Mouse (Mus musculus): ENCODE measurements around the gene Slc2a8.

The Slc2a8 gene

GRCm38 (mm10) chr2:32928235-32928946 lies 53.5 kb downstream of the Slc2a8 start:
- peak; percentile 85 to 91 for DNase-seq

GRCm38 (mm10) chr2:32927624-32928234 lies 54.2 kb downstream of the Slc2a8 start:
- DNase-seq, result no peak

GRCm38 (mm10) chr2:32926330-32927075 lies 55.4 kb downstream of the Slc2a8 start:
- DNase-seq, result peak; percentile 46 to 52

GRCm38 (mm10) chr2:32924306-32924844 lies 57.5 kb downstream of the Slc2a8 start:
- DNase-seq, result no peak

GRCm38 (mm10) chr2:32923551-32924250 lies 58.2 kb downstream of the Slc2a8 start:
- no peak for DNase-seq

Data from cerebellum, postnatal 25 days (tissue).